Mouse (Mus musculus): ENCODE results near the gene Lilra5. TPM values are rescaled to one million over a fixed set of nuclear protein-coding genes. Genes with fewer than 3 reads are reported as not detected.

The Lilra5 gene
- polyA plus RNA-seq, 1 experiment from 2014 or later: 0.27 TPM

Other genes with a start within 250 kb of the Lilra5 start
- gene Lair1, start 174.6 kb upstream of the Lilra5 start, polyA plus RNA-seq (2018): 82.7 to 150 TPM (median 135 TPM) in 3 replicates
- 0.06 to 0.16 TPM in 2 of 3 replicates, not detected in the other for gene Ttyh1, start 118.3 kb upstream of the Lilra5 start, polyA plus RNA-seq (2018)
- gene Leng8, start 100.7 kb upstream of the Lilra5 start, polyA plus RNA-seq (2018): 21.9 to 53.8 TPM (median 23.8 TPM) in 3 replicates
- gene Leng9, start 87.4 kb upstream of the Lilra5 start, polyA plus RNA-seq (2018): 1.8 to 2.9 TPM (median 2.3 TPM) in 3 replicates
- gene Cdc42ep5, start 72.9 kb upstream of the Lilra5 start, polyA plus RNA-seq (2018): not detected in 3 replicates
- 0.26 TPM in 1 of 3 replicates, not detected in the others for gene Ncr1, start 100.0 kb downstream of the Lilra5 start, polyA plus RNA-seq (2018)
- gene Gp6, start 160.0 kb downstream of the Lilra5 start, polyA plus RNA-seq (2018): 0.06 to 0.14 TPM in 2 of 3 replicates, not detected in the other
- gene Rdh13, start 207.9 kb downstream of the Lilra5 start, polyA plus RNA-seq (2018): 6.4 to 17.7 TPM (median 7.5 TPM) in 3 replicates
- 0.30 to 3.9 TPM (median 3.1 TPM) in 3 replicates for gene Eps8l1, start 222.9 kb downstream of the Lilra5 start, polyA plus RNA-seq (2018)